8 mouse cellular contexts compared by ENCODE assay signal in the genomic region with DNA sequence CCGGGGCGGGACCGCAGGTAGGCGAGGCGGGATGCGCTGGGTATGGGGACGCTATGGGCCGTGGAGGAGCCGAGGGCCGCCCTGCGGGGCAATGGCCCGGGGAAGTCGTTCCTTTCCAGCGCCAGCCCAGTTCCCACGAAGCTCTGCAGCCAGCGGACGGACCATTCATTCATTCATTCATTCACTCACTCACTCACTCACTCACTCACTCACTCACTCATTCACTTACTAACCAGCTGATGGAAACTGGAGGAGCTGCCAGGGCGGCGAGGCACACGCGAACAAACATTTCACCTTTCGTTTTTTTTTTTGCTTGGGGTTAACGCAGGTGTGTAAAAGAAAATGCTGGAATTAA. TPM values are rescaled to one million over a fixed set of nuclear protein-coding genes. Genes with fewer than 3 reads are reported as not detected.
DNase-seq lines count a peak whose midpoint lies in the region; ATAC-seq and TF ChIP-seq lines count a peak whose summit lies in the region.

No protein-coding gene starts in this region.

- H3K27ac ChIP-seq in layer of hippocampus, adult 2 months = peak overlapping the region; percentile 73; the same call in 1 of the 2 replicates
- no peak overlapping the region for H3K27ac ChIP-seq in embryonic facial prominence, embryonic 11.5 days (replicated peaks; ENCODE audit: low read depth, low read length)
- H3K27ac ChIP-seq in hindbrain, postnatal 0 days = peak overlapping the region; percentile 64; the same call in 1 of the 2 replicates
- H3K27ac ChIP-seq in midbrain, postnatal 0 days (ENCODE audit: low read depth, low read length) = peak overlapping the region; percentile 69; the same call in 1 of the 2 replicates

- peak overlapping the region; percentile 29 for H3K4me2 ChIP-seq in embryonic facial prominence, embryonic 11.5 days (ENCODE audit: low read depth, low read length)
- H3K4me2 ChIP-seq in hindbrain, postnatal 0 days (ENCODE audit: low read depth, low read length) = peak overlapping the region; percentile 81
- peak overlapping the region; percentile 83 for H3K4me2 ChIP-seq in midbrain, postnatal 0 days (ENCODE audit: low read depth, low read length, poor library complexity, severe bottlenecking)

- ATAC-seq in embryonic facial prominence, embryonic 11.5 days (replicated peaks; ENCODE audit: insufficient number of reproducible peaks, low FRiP score, low TSS enrichment, low read depth) = no peak
- no peak; the same call in 1 of the 2 replicates for ATAC-seq in hindbrain, postnatal 0 days
- ATAC-seq in midbrain, postnatal 0 days (ENCODE audit: low FRiP score) = no peak
- ATAC-seq in megakaryocyte progenitor cell, adult 5-6 weeks (replicated peaks; ENCODE audit: poor library complexity) = no peak

- no peaks in the 10 kb centered on the region for H3K4me1 ChIP-seq in embryonic facial prominence, embryonic 11.5 days (ENCODE audit: control insufficient read depth, insufficient read depth, low read length)
- peaks cover 6% of the 10 kb centered on the region; the same call in 1 of the 2 replicates for H3K4me1 ChIP-seq in hindbrain, postnatal 0 days (ENCODE audit: insufficient read depth, low read length)
- H3K4me1 ChIP-seq in midbrain, postnatal 0 days (ENCODE audit: insufficient read depth, low read length) = peaks cover 16% of the 10 kb centered on the region

- intact Hi-C loops in left cerebral cortex, postnatal 10 days (cut with DNase I) = no loop called here

- H3K36me3 ChIP-seq in embryonic facial prominence, embryonic 11.5 days (replicated peaks; ENCODE audit: control insufficient read depth, insufficient read depth, low read depth, low read length) = no peaks in the 10 kb centered on the region; the same call in 1 of the 2 replicates
- H3K36me3 ChIP-seq in hindbrain, postnatal 0 days (ENCODE audit: insufficient read depth, low read length) = no peaks in the 10 kb centered on the region
- H3K36me3 ChIP-seq in midbrain, postnatal 0 days (ENCODE audit: insufficient read depth, low read length) = no peaks in the 10 kb centered on the region

- H3K27me3 ChIP-seq in embryonic facial prominence, embryonic 11.5 days (ENCODE audit: control insufficient read depth, insufficient read depth, low read length) = no peaks in the 10 kb centered on the region
- no peaks in the 10 kb centered on the region for H3K27me3 ChIP-seq in hindbrain, postnatal 0 days (ENCODE audit: insufficient read depth, low read length)
- no peaks in the 10 kb centered on the region for H3K27me3 ChIP-seq in midbrain, postnatal 0 days (ENCODE audit: insufficient read depth, low read length)

- WGBS in embryonic facial prominence, embryonic 11.5 days = 1% methylated on average over 22 of the region's 23 CpGs
- 2% methylated on average over 19 of the region's 23 CpGs for whole genome bisulfite sequencing in hindbrain, postnatal 0 days
- 2% methylated on average over 18 of the region's 23 CpGs for WGBS in midbrain, postnatal 0 days

- no peak for DNase-seq in layer of hippocampus, adult 2 months (ENCODE audit: low spot score in 2 of 2)
- DNase-seq in layer of hippocampus, adult 9-10 months (ENCODE audit: low spot score) = no peak
- no peak for DNase-seq in embryonic facial prominence, embryonic 11.5 days (ENCODE audit: low spot score)
- no peak for DNase-seq in hindbrain, postnatal 0 days (ENCODE audit: low spot score)
- DNase-seq in midbrain, postnatal 0 days (ENCODE audit: low spot score) = no peak
- DNase-seq in left cerebral cortex, postnatal 10 days (ENCODE audit: extremely low spot score in 1 of 2, low spot score in 2 of 2) = no peak
- DNase-seq in Muller cell, postnatal 12 days (ENCODE audit: inconsistent ontology term) = no peak

- peak overlapping the region; percentile 82 for H3K4me3 ChIP-seq in layer of hippocampus, adult 2 months
- peak overlapping the region; percentile 59 for H3K4me3 ChIP-seq in embryonic facial prominence, embryonic 11.5 days (ENCODE audit: low read depth, low read length)
- peak overlapping the region; percentile 79 for H3K4me3 ChIP-seq in hindbrain, postnatal 0 days (ENCODE audit: low read length)
- peak overlapping the region; percentile 76 for H3K4me3 ChIP-seq in midbrain, postnatal 0 days (ENCODE audit: low read depth, low read length)

- H3K9ac ChIP-seq in embryonic facial prominence, embryonic 11.5 days (replicated peaks; ENCODE audit: low read length) = peak overlapping the region; percentile 75
- peak overlapping the region; percentile 85 for H3K9ac ChIP-seq in hindbrain, postnatal 0 days (replicated peaks; ENCODE audit: low read length)
- peak overlapping the region; percentile 79 for H3K9ac ChIP-seq in midbrain, postnatal 0 days (replicated peaks; ENCODE audit: low read length, poor library complexity, severe bottlenecking)

- TF ChIP-seq CTCF in layer of hippocampus, adult 2 months (conservative IDR thresholded peaks at IDR 0.05) = no peak
- no peak for TF ChIP-seq CTCF in hindbrain, postnatal 0 days (IDR thresholded peaks at IDR 0.05; ENCODE audit: low read depth)
- no peak for TF ChIP-seq CTCF in midbrain, postnatal 0 days (IDR thresholded peaks at IDR 0.05)

- H3K9me3 ChIP-seq in embryonic facial prominence, embryonic 11.5 days (replicated peaks; ENCODE audit: control insufficient read depth, low read length) = no peaks in the 10 kb centered on the region
- H3K9me3 ChIP-seq in hindbrain, postnatal 0 days (ENCODE audit: low read length) = no peaks in the 10 kb centered on the region
- H3K9me3 ChIP-seq in midbrain, postnatal 0 days (ENCODE audit: low read length) = no peaks in the 10 kb centered on the region

RNA-seq across cellular contexts. Expression of gene Hpf1, which starts 0.3 kb away (rescaled TPM):
- 10 to 100 TPM; 51.8 to 52.4 TPM for total RNA-seq in layer of hippocampus, adult 2 months (2021)
- polyA plus RNA-seq in embryonic facial prominence, embryonic 11.5 days (2014; fragmentation: Nextera tagmentation; extraction: Ambion mirVana) = 134 and 147 TPM in 2 replicates
- total RNA-seq in hindbrain, postnatal 0 days (2014; rRNA removed) = 13.4 and 25.8 TPM in 2 replicates
- 97.2 and 103 TPM in 2 replicates for polyA plus RNA-seq in hindbrain, postnatal 0 days (2015; fragmentation: Nextera tagmentation; extraction: Ambion mirVana)
- 28.6 and 43.0 TPM in 2 replicates for total RNA-seq in midbrain, postnatal 0 days (2014; rRNA removed)
- 99.1 and 99.5 TPM in 2 replicates for polyA plus RNA-seq in midbrain, postnatal 0 days (2015; fragmentation: Nextera tagmentation; extraction: Ambion mirVana)
- total RNA-seq in megakaryocyte progenitor cell, adult 5-6 weeks (2015) = 171 and 186 TPM in 2 replicates
- 124 and 138 TPM in 2 replicates for total RNA-seq in megakaryocyte progenitor cell, adult 5-6 weeks (2017)
- 10 to 100 TPM; 42.0 to 49.0 TPM for total RNA-seq in left cerebral cortex, postnatal 10 days (2021)

Comparison
In these comparisons a context has a peak if more than half of its experiments do, and no peak if none do; other contexts are left out.
1. H3K4me2 ChIP-seq: peak in every context shown above with its lines; median percentile 83 in midbrain, postnatal 0 days; 81 in hindbrain, postnatal 0 days; 29 in embryonic facial prominence, embryonic 11.5 days.